ENCODE assay signal across 11 mouse cellular contexts in the genomic region with DNA sequence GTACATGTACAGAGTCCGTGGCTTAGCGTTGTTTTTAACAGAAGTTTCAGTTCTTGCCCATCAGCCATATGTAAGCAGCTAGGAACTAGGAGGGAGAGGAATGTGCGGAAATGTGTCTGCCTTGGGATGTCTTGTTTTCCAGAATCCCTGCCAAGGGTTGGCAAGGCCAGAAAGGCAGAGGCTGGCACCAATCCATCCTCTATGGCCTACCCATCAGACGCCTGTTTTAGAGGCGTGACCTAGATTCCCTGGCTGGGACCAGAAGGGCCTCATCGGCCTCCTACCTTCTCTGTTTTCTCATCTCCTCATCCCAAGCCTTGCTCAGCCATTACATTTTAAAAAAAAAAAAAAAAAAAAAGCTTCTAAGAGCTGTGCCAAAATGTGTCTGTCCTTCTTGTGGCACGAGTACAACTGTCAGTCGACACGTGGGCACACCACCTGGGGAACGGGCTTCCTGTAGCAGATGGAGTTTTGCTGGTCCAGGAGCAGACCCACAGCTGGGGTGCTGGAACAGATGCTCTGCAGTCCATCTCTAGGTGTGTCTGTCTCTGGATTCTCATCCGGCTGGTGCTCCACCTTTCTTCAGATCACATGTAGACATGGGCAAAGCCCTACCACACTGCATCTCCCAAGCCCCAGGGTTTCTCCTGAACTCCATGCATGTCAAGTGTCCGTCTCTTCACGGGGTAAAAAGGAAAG.
DNase-seq lines count a peak whose midpoint lies in the region; ATAC-seq lines count a peak whose summit lies in the region.
"Had no signal": no experiment of that assay in that cellular context is flagged by ENCODE, and none has a peak within 500 bp of the region (broad histone marks: within the 10 kb centered on the region; RNA-seq: fewer than 3 reads in every experiment).

No protein-coding gene starts in this region.

- no peaks in the 10 kb centered on the region for H3K27me3 ChIP-seq in heart, embryonic 12.5 days (replicated peaks)
- H3K27me3 ChIP-seq in hindbrain, embryonic 15.5 days: no peaks in the 10 kb centered on the region
- H3K27me3 ChIP-seq: heart, embryonic 15.5 days; liver, embryonic 15.5 days had no signal

- peaks cover 4% of the 10 kb centered on the region; the same call in 1 of the 2 replicates for H3K36me3 ChIP-seq in heart, embryonic 12.5 days
- no peaks in the 10 kb centered on the region for H3K36me3 ChIP-seq in hindbrain, embryonic 15.5 days
- H3K36me3 ChIP-seq: heart, embryonic 15.5 days; liver, embryonic 15.5 days had no signal

- H3K27ac ChIP-seq in heart, embryonic 12.5 days (ENCODE audit: poor library complexity, severe bottlenecking): no peak overlapping the region
- no peak overlapping the region for H3K27ac ChIP-seq in hindbrain, embryonic 15.5 days (replicated peaks)
- H3K27ac ChIP-seq: heart, embryonic 15.5 days; liver, embryonic 15.5 days had no signal

- peak; percentile 24 for DNase-seq in heart, adult 8-10 months (ENCODE audit: low spot score)
- peak; percentile 72 to 92 for DNase-seq in adrenal gland, adult (ENCODE audit: inconsistent age in 2 of 2, low spot score in 1 of 2)
- peak; percentile 96 for DNase-seq in cerebellum, postnatal 10 days
- no peak for DNase-seq in kidney, postnatal 36 days
- no peak for DNase-seq in embryo, embryonic 10 days (ENCODE audit: low spot score)
- DNase-seq in layer of hippocampus, adult 18-20 months (ENCODE audit: low spot score in 2 of 2): no peak

- no peak overlapping the region for H3K4me2 ChIP-seq in heart, embryonic 12.5 days
- H3K4me2 ChIP-seq in hindbrain, embryonic 15.5 days: no peak overlapping the region
- H3K4me2 ChIP-seq: heart, embryonic 15.5 days; liver, embryonic 15.5 days had no signal

- no peak overlapping the region for H3K9ac ChIP-seq in heart, embryonic 12.5 days
- no peak overlapping the region for H3K9ac ChIP-seq in hindbrain, embryonic 15.5 days
- H3K9ac ChIP-seq: heart, embryonic 15.5 days; liver, embryonic 15.5 days had no signal

- no peak for ATAC-seq in heart, embryonic 12.5 days (ENCODE audit: insufficient number of reproducible peaks, low FRiP score)
- peak; percentile 84 for ATAC-seq in hindbrain, embryonic 15.5 days (ENCODE audit: low FRiP score, low read depth)
- ATAC-seq: CD4-positive, CD25-positive, alpha-beta regulatory T cell, adult 4 months had no signal

- H3K9me3 ChIP-seq in heart, embryonic 12.5 days (replicated peaks): no peaks in the 10 kb centered on the region
- no peaks in the 10 kb centered on the region for H3K9me3 ChIP-seq in hindbrain, embryonic 15.5 days
- H3K9me3 ChIP-seq: heart, embryonic 15.5 days; liver, embryonic 15.5 days had no signal

- no peak overlapping the region for H3K4me3 ChIP-seq in heart, embryonic 12.5 days
- H3K4me3 ChIP-seq in hindbrain, embryonic 15.5 days: no peak overlapping the region
- H3K4me3 ChIP-seq: heart, embryonic 15.5 days; liver, embryonic 15.5 days had no signal

- H3K4me1 ChIP-seq in heart, embryonic 12.5 days (replicated peaks): no peaks in the 10 kb centered on the region
- 0 out of 2 replicates have a peak, but pooled peaks cover 10% of the 10 kb centered on the region for H3K4me1 ChIP-seq in hindbrain, embryonic 15.5 days (replicated peaks)
- H3K4me1 ChIP-seq: heart, embryonic 15.5 days; liver, embryonic 15.5 days had no signal

- 86% methylated on average over 13 of the region's 13 CpGs for WGBS in heart, embryonic 12.5 days
- 67% methylated on average over 13 of the region's 13 CpGs for WGBS in hindbrain, embryonic 15.5 days

Comparison
In these comparisons a context has a peak if more than half of its experiments do, and no peak if none do; other contexts are left out.
1. DNase-seq: peak in heart, adult 8-10 months (single experiment), adrenal gland, adult (2 of 2) and cerebellum, postnatal 10 days (2 of 2); none in kidney, postnatal 36 days (0 of 2), embryo, embryonic 10 days (single experiment) and layer of hippocampus, adult 18-20 months (0 of 2).